Mouse (Mus musculus): ENCODE measurements around the gene Mxra8. TPM values are rescaled to one million over a fixed set of nuclear protein-coding genes. Genes with fewer than 3 reads are reported as not detected.

Mxra8 gene
- polyA plus RNA-seq, 1 experiment: not detected

- Histone ChIP-seq H3K36me3 (ENCODE audit: control insufficient read depth) (peaks cover 69% of the 10 kb centered on the region), H3K4me1 (ENCODE audit: control insufficient read depth) (peaks cover 38% of the 10 kb centered on the region), H3K27me3 (ENCODE audit: control insufficient read depth) (no peaks in the 10 kb centered on the region), H3K9me3 (ENCODE audit: control insufficient read depth, low read length) (no peaks in the 10 kb centered on the region), H3K4me3 (replicated peaks) (no peak overlapping the region)
- TF ChIP-seq GATA1 (IDR thresholded peaks at IDR 0.05; ENCODE audit: low read length): no peak
- TF ChIP-seq TAL1 (IDR thresholded peaks at IDR 0.05; ENCODE audit: low read length): no peak
These were observed 31.6 kb upstream of the Mxra8 start for GRCm38 (mm10) chr4:155807841-155808240.

DNA sequence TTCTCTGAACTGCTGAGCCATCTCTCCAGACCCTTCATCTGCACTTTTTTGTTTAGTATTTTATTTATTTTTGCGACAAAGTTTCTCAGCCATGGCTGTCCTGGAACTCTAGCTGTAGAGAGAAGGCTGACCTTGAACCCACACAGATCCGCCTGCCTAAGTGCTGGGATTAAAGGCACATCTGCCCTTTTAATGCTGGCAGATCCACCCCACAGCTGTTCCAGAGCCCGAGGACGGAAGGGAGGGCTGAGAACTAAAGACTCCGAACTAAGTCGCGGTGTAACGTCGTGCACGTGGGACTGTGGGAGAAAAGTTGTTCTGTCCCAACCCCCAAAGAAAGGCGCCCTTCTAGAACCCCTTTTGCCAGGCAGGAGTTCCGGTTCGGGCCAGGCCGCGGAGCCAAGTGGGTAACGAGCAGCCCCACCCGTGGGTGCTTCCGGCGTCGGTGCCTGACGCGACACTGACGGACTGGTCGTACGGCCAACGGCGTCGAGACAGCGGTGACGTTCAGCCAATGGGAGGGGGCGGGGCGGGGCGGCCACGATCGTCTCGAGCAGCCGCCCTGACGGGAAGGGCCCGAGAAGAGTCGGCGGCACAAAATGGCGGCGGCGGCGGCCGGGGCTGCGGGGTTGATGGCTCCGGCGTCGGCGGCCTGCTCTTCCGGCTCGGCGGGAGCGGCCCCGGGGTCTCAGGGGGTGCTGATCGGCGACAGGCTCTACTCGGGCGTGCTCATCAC, 27.4 kb upstream of the Mxra8 start, which contains the start of gene Ccnl2:
Gene Ccnl2, plus strand, starts transcription at position 561 of the 736 bp plus-strand sequence.
- Histone ChIP-seq H3K4me1 (ENCODE audit: control insufficient read depth) (peaks cover 35% of the 10 kb centered on the region), H3K27me3 (ENCODE audit: control insufficient read depth) (no peaks in the 10 kb centered on the region), H3K4me3 (replicated peaks) (peak within 1 kb of the TSS; percentile 89), H3K9me3 (ENCODE audit: control insufficient read depth, low read length) (no peaks in the 10 kb centered on the region), H3K36me3 (ENCODE audit: control insufficient read depth) (peaks cover 82% of the 10 kb centered on the region)
- TF ChIP-seq TAL1 (IDR thresholded peaks at IDR 0.05; ENCODE audit: low read length) (no peak), GATA1 (IDR thresholded peaks at IDR 0.05; ENCODE audit: low read length) (no peak)

GRCm38 (mm10) chr4:155812665-155813181, 26.8 kb upstream of the Mxra8 start:
- H3K4me1 ChIP-seq (ENCODE audit: control insufficient read depth): peaks cover 35% of the 10 kb centered on the region
- H3K9me3 ChIP-seq (ENCODE audit: control insufficient read depth, low read length): no peaks in the 10 kb centered on the region
- H3K4me3 ChIP-seq (replicated peaks): peak overlapping the region; percentile 89
- peaks cover 82% of the 10 kb centered on the region for H3K36me3 ChIP-seq (ENCODE audit: control insufficient read depth)
- H3K27me3 ChIP-seq (ENCODE audit: control insufficient read depth): no peaks in the 10 kb centered on the region
- TF ChIP-seq GATA1 (IDR thresholded peaks at IDR 0.05; ENCODE audit: low read length) (no peak), TAL1 (IDR thresholded peaks at IDR 0.05; ENCODE audit: low read length) (no peak)

DNA sequence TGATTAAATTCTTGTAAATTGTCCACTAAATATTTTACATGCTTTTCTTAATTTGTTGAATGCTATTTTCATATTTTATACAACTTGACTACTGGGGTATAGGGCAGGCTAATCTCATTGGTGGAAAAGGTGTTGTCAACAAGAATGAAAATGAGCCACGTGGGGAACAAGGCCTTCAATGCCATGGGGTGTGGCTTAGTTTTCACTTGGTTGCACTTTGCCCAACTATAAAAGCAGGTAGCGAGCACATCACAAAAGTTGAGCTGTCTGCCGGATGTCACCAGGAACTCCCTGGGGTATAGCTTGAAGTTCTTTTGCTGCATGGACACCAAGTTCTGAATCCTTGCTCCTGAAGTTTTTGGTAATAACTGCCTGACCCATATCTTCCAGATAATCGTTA, 21.9 kb upstream of the Mxra8 start:
- Histone ChIP-seq H3K9me3 (ENCODE audit: control insufficient read depth, low read length) (no peaks in the 10 kb centered on the region), H3K27me3 (ENCODE audit: control insufficient read depth) (no peaks in the 10 kb centered on the region), H3K4me1 (ENCODE audit: control insufficient read depth) (peaks cover 25% of the 10 kb centered on the region), H3K4me3 (replicated peaks) (no peak overlapping the region), H3K36me3 (ENCODE audit: control insufficient read depth) (peaks cover 94% of the 10 kb centered on the region)
- TF ChIP-seq GATA1 (IDR thresholded peaks at IDR 0.05; ENCODE audit: low read length) (no peak), TAL1 (IDR thresholded peaks at IDR 0.05; ENCODE audit: low read length) (no peak)

GRCm38 (mm10) chr4:155821025-155821424, 18.5 kb upstream of the Mxra8 start:
- TF ChIP-seq GATA1 (IDR thresholded peaks at IDR 0.05; ENCODE audit: low read length) (no peak), TAL1 (IDR thresholded peaks at IDR 0.05; ENCODE audit: low read length) (no peak)
- Histone ChIP-seq H3K4me3 (replicated peaks) (no peak overlapping the region), H3K9me3 (ENCODE audit: control insufficient read depth, low read length) (no peaks in the 10 kb centered on the region), H3K27me3 (ENCODE audit: control insufficient read depth) (no peaks in the 10 kb centered on the region), H3K36me3 (ENCODE audit: control insufficient read depth) (peaks cover 99% of the 10 kb centered on the region), H3K4me1 (ENCODE audit: control insufficient read depth) (peaks cover 7% of the 10 kb centered on the region)

DNA sequence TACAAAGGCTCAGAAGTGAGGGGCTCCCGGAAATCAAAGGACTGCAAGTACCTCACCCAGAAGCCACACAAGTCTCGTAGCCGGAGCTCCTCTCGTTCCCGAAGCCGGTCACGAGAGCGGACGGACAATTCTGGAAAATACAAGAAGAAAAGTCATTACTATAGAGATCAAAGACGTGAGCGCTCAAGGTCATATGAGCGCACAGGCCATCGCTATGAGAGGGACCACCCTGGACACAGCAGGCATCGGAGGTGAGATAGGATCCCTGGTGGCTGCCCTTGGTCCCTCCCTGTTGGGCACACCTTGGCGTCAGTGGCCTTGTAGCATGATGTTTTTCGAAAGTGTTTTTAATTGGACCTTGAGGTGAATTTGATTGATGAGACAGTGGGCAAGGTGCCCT, 16.0 kb upstream of the Mxra8 start:
- TF ChIP-seq GATA1 (IDR thresholded peaks at IDR 0.05; ENCODE audit: low read length) (no peak), TAL1 (IDR thresholded peaks at IDR 0.05; ENCODE audit: low read length) (no peak)
- Histone ChIP-seq H3K27me3 (ENCODE audit: control insufficient read depth) (no peaks in the 10 kb centered on the region), H3K36me3 (ENCODE audit: control insufficient read depth) (peaks cover 98% of the 10 kb centered on the region), H3K4me3 (replicated peaks) (no peak overlapping the region), H3K9me3 (ENCODE audit: control insufficient read depth, low read length) (no peaks in the 10 kb centered on the region), H3K4me1 (ENCODE audit: control insufficient read depth) (peaks cover 7% of the 10 kb centered on the region)

- peaks cover 37% of the 10 kb centered on the region for H3K4me1 ChIP-seq (ENCODE audit: control insufficient read depth)
- TF ChIP-seq GATA1 (IDR thresholded peaks at IDR 0.05; ENCODE audit: low read length): no peak
- no peak for TF ChIP-seq TAL1 (IDR thresholded peaks at IDR 0.05; ENCODE audit: low read length)
- H3K27me3 ChIP-seq (ENCODE audit: control insufficient read depth): no peaks in the 10 kb centered on the region
- no peak overlapping the region for H3K4me3 ChIP-seq (replicated peaks)
- H3K9me3 ChIP-seq (ENCODE audit: control insufficient read depth, low read length): no peaks in the 10 kb centered on the region
- H3K36me3 ChIP-seq (ENCODE audit: control insufficient read depth): peaks cover 66% of the 10 kb centered on the region
These were observed 9.6 kb upstream of the Mxra8 start for GRCm38 (mm10) chr4:155829866-155830265.

DNA sequence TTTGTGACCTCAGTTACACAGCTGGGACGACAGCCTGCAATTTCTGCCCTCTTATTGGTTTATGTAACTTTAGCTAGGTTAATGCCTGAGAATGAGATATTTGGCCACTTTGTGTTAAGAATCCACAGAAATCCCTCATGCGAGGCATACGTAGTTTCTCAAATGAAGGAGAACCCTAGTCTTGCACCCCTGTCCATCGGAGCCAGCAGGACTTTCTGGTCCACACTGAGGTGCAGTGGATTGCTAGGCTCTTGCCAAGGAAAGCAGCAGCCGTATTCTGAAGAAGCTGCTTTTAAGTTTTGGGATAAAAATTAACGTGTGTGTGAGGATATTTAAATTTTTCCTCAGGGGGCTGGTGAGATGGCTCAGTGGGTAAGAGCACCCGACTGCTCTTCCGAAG, 8.9 kb upstream of the Mxra8 start:
- TF ChIP-seq TAL1 (IDR thresholded peaks at IDR 0.05; ENCODE audit: low read length) (no peak), GATA1 (IDR thresholded peaks at IDR 0.05; ENCODE audit: low read length) (no peak)
- peaks cover 58% of the 10 kb centered on the region for H3K36me3 ChIP-seq (ENCODE audit: control insufficient read depth)
- H3K4me1 ChIP-seq (ENCODE audit: control insufficient read depth): peaks cover 37% of the 10 kb centered on the region
- H3K9me3 ChIP-seq (ENCODE audit: control insufficient read depth, low read length): no peaks in the 10 kb centered on the region
- no peaks in the 10 kb centered on the region for H3K27me3 ChIP-seq (ENCODE audit: control insufficient read depth)
- H3K4me3 ChIP-seq (replicated peaks): peak overlapping the region; percentile 65

DNA sequence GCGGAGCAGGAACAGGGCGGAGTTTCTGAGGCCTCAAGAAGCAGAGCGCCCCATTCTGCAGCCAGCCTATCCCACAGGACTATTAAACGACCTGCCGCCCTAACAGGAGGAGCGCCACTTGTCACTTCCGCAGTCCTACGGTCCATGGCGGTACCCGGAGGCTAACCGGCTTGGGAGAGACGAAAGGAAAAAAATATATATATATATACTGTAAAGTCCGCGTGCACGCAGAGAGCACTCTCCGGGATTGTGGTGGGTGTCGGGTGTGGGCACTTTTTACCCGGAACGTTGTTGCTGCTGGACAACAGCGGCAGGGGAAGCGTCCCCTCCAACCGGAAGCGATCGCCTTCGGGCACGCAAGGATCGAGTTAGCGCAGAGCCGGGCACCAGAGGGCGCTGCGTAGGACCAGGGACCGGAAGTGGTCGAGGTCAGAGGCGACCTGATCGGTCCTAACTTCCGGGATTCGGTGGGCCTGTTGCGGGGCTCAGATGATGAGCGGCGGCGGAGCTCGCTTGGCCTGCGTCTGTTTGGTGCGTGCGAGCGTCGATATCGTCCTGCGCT, 8.2 kb upstream of the Mxra8 start, which contains the start of gene Aurkaip1:
Gene Aurkaip1, plus strand, starts transcription at position 68 of the 562 bp plus-strand sequence.
- H3K36me3 ChIP-seq (ENCODE audit: control insufficient read depth): peaks cover 51% of the 10 kb centered on the region
- peaks cover 37% of the 10 kb centered on the region for H3K4me1 ChIP-seq (ENCODE audit: control insufficient read depth)
- H3K9me3 ChIP-seq (ENCODE audit: control insufficient read depth, low read length): no peaks in the 10 kb centered on the region
- H3K4me3 ChIP-seq (replicated peaks): peak within 1 kb of the TSS; percentile 65
- no peaks in the 10 kb centered on the region for H3K27me3 ChIP-seq (ENCODE audit: control insufficient read depth)
- TF ChIP-seq TAL1 (IDR thresholded peaks at IDR 0.05; ENCODE audit: low read length) (no peak), GATA1 (IDR thresholded peaks at IDR 0.05; ENCODE audit: low read length) (no peak)
